Mouse (Mus musculus): ENCODE data around the gene Eva1c.
A peak's percentile ranks its signal among the peaks of the same experiment; 100 is the strongest.

Gene Eva1c

GRCm38 (mm10) chr16:90826457-90826856 lies at the start of gene Eva1c:
Eva1c (plus strand) TSS chr16:90826719.
- ATAC-seq (ENCODE audit: insufficient number of reproducible peaks, low FRiP score, low TSS enrichment): no peak

DNA sequence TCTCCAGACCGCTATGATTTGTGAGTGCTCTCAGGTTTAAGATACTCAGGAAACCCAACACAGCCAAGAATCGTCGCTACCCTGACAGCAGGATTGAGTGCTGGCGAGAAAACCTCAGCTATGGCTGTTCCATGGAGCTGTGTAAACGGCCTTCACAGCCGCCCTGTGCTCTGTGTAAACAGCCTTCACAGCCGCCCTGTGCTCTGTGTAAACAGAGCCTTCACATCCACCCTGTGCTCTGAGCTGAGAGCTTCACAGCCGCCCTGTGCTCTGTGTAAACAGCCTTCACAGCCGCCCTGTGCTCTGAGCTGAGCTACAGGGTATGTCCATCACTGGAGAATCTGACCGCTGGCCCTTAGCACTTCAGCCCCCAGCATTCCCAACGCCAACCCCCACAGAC lies 46.7 kb upstream of the Eva1c start:
- no peak for ATAC-seq (ENCODE audit: insufficient number of reproducible peaks, low FRiP score, low TSS enrichment)

GRCm38 (mm10) chr16:90783302-90783701 lies 43.2 kb upstream of the Eva1c start:
- ATAC-seq (ENCODE audit: insufficient number of reproducible peaks, low FRiP score, low TSS enrichment): no peak

GRCm38 (mm10) chr16:90785257-90785656 lies 41.3 kb upstream of the Eva1c start:
- ATAC-seq (ENCODE audit: insufficient number of reproducible peaks, low FRiP score, low TSS enrichment): no peak

DNA sequence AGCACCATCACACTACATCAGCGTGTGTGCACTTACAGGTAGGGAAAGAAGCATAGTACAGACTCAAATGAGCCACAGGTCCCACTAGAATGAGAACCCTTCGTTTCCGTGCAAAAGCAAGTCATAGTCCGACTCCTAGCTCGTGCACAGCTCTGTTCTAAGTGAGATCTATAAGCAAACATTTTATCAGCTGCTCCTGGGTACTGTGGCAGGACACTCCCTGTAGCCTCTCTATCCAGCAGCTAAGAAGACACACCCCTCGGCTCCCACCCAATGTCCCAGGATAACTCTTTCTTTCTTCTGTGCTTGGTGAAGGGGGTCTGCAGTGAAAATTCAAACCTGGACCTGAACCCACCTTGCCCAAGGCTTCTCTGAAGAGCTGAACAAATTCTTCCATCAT lies 37.9 kb upstream of the Eva1c start:
- ATAC-seq (ENCODE audit: insufficient number of reproducible peaks, low FRiP score, low TSS enrichment): no peak

DNA sequence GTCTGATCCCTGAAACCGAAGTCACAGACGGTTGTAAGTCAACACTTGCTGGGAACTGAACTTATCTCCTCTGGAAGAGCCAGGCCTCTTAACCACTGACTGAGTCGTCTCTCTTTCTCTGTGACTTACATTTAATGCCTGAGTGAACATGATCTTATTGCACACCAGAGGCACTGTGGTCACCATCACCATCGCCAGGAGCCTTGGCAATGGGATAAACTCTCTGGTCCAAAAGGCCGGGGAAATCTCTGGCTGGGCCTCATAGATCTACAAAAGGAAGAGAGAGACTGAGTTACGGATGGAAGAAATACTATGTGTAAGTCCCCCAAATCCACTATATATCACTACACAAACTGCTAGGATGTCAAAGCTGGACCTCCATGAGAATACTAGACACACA lies 35.6 kb upstream of the Eva1c start:
- ATAC-seq (ENCODE audit: insufficient number of reproducible peaks, low FRiP score, low TSS enrichment): no peak

GRCm38 (mm10) chr16:90792066-90792465 lies 34.5 kb upstream of the Eva1c start:
- ATAC-seq (ENCODE audit: insufficient number of reproducible peaks, low FRiP score, low TSS enrichment): no peak

GRCm38 (mm10) chr16:90792500-90792899 lies 34.0 kb upstream of the Eva1c start:
- ATAC-seq (ENCODE audit: insufficient number of reproducible peaks, low FRiP score, low TSS enrichment): no peak

- ATAC-seq (ENCODE audit: insufficient number of reproducible peaks, low FRiP score, low TSS enrichment): no peak
These were observed 31.8 kb upstream of the Eva1c start for GRCm38 (mm10) chr16:90794708-90795107.

- no peak for ATAC-seq (ENCODE audit: insufficient number of reproducible peaks, low FRiP score, low TSS enrichment)
These were observed 28.1 kb upstream of the Eva1c start for GRCm38 (mm10) chr16:90798446-90798845.

- ATAC-seq (ENCODE audit: insufficient number of reproducible peaks, low FRiP score, low TSS enrichment): no peak
These were observed 27.7 kb upstream of the Eva1c start for GRCm38 (mm10) chr16:90798848-90799247.

DNA sequence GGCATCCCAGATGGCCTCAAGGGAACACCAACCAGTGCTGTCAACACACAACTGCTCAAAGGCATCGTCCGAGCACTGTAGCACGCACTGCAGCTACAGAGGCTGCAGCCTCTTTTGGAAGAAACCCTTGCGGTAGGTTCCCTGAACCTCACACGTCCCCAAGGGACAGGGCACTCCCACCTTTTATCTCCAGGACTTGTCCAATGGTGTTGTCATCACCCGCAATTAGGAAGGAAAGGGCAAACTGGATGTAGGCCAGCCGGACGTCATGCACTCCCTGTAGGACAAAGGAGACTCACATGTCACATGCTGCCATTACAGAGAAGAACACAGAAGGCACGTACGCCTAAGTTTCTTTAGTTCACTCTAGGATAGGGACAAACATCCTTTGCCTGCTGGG lies 26.7 kb upstream of the Eva1c start:
- no peak for ATAC-seq (ENCODE audit: insufficient number of reproducible peaks, low FRiP score, low TSS enrichment)

DNA sequence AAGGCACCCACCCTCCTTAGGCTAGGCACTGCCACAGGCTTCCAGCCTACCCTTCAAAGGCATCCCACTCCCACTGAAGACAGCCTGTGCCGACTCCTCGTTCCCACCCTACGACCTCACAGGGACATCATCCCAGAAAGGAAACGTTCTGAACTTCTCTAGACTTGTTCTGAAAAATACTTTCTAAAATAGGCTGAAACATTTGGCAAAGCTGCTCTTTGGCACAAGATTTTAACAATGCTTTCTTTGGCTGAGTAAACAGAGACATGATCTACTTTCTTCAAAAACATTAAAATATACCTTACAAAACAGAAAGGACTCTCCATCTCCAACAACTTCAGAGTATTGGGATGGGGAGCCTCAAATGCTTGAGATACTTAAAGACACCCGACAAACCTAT lies 25.3 kb upstream of the Eva1c start:
- ATAC-seq (ENCODE audit: insufficient number of reproducible peaks, low FRiP score, low TSS enrichment): no peak

- no peak for ATAC-seq (ENCODE audit: insufficient number of reproducible peaks, low FRiP score, low TSS enrichment)
These were observed 24.6 kb upstream of the Eva1c start for GRCm38 (mm10) chr16:90801928-90802327.

DNA sequence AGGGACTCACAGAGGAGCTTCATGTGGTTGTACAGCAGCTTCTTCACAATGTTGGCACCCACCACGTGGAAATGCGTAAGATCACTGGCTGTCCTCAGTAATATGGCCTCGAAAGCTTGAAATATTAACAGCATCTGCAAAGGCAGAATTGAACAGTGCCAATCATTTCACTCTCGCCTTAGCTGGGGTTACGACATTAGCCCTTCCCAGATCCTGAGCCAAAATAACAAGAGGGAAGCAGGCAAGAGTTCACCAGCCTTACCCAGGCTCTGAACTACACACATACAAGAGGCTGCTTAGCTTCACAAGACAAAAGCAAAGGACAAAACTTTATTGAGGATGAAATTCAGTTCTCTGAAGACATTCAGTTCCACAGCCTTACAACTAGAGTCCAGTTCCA lies 22.1 kb upstream of the Eva1c start:
- no peak for ATAC-seq (ENCODE audit: insufficient number of reproducible peaks, low FRiP score, low TSS enrichment)

GRCm38 (mm10) chr16:90809975-90810715 lies 16.4 kb upstream of the Eva1c start, which contains the start of gene Urb1:
Urb1 (minus strand) TSS chr16:90810413.
- ATAC-seq (ENCODE audit: insufficient number of reproducible peaks, low FRiP score, low TSS enrichment): peak; percentile 85

- ATAC-seq (ENCODE audit: insufficient number of reproducible peaks, low FRiP score, low TSS enrichment): peak; percentile 24; the same call in 1 of the 2 replicates
These were observed 15.7 kb upstream of the Eva1c start for GRCm38 (mm10) chr16:90810716-90811256.

- ATAC-seq (ENCODE audit: insufficient number of reproducible peaks, low FRiP score, low TSS enrichment): no peak
These were observed 14.4 kb upstream of the Eva1c start for GRCm38 (mm10) chr16:90812086-90812485.

DNA sequence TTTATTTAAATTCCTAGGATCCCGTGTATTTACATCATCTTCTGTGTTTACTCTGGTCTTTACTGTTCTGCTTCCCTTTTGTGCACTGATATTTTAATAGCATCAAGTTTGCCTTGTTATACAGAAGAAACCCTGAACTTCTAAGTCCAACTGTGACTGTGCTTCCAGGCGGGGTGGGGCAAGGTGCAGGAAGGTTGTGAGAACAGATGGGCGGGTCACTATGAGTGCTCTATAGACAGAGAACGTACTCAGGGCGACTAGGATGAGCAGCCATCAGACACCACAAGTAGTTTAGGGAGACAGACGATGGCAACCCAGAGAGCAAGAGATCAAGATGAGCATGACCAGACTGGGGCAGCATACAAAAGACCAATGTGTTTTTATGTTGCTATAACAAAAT lies 6.2 kb upstream of the Eva1c start:
- ATAC-seq (ENCODE audit: insufficient number of reproducible peaks, low FRiP score, low TSS enrichment): no peak

DNA sequence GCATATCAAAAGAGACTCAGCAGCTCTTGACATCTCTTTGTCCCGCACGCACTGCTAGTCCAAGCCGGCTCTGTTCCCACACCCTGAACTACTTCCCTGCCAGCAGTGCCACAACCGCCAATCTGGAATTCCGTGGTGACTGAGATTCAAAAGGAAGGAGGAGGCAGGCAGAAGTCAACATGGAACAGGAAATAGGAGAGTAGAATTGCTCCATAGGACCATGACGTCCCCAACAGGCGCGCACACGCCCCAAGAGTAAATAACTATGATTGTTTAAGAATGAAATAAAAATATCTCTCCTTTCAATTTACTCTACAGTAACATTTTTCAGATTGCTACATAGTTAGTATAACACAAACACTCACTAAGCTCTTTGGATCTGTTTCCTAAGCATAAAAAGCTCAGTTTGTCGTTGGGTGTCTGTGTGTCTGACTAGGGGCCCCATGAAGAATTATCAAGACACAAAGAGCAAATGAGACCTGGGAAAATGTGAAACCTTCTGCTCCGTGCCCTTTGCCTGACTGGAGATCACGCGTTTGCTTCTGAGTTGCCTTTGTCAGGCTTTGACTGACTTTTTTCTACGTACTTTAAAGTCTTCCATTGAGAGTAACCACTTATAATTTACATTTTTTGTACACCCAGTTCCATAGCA lies 5.3 kb upstream of the Eva1c start:
- ATAC-seq (ENCODE audit: insufficient number of reproducible peaks, low FRiP score, low TSS enrichment): no peak

GRCm38 (mm10) chr16:90822284-90822935 lies 4.1 kb upstream of the Eva1c start:
- ATAC-seq (ENCODE audit: insufficient number of reproducible peaks, low FRiP score, low TSS enrichment): no peak
